Comparison of ENCODE assay signal across 10 mouse cellular contexts in the genomic region with DNA sequence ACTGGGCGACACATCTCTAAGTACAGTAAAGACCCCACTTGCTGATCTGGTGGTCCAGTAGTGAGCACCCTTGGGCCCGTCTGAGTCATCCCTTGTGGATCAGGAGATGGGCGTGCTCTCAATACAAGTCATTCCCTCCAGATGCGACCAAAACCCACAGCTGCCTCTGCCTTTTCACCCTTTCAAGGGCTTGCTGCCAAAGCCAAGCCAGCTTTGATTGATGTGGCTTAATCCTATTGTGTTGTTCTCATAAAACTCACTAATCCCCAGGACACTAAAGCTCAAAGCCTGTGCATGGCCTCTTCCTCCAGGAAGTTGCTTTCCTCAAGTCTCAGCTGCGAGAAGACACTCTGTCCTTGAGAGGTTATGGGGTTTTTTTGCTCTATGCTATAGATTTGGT.
DNase-seq lines count a peak whose midpoint lies in the region.
"Had no signal": no experiment of that assay in that cellular context is flagged by ENCODE, and none has a peak within 500 bp of the region (broad histone marks: within the 10 kb centered on the region; RNA-seq: fewer than 3 reads in every experiment).

No protein-coding gene starts in this region.

- DNase-seq in kidney, postnatal 10 days, result peak; percentile 36
- DNase-seq in kidney, postnatal 14 days, result no peak
- DNase-seq in 3T3-L1 (ENCODE audit: low read depth, low spot score) (peak; percentile 96), MN1 (ENCODE audit: low spot score) (peak; percentile 13)
- DNase-seq in embryo, embryonic 11 days, result peak; percentile 50
- DNase-seq in cerebellum, adult 11 months, result no peak
- DNase-seq in spleen, postnatal 10 days (ENCODE audit: low spot score in 2 of 2), result no peak
- DNase-seq: cerebellum, adult 9-11 months; heart, adult 2 months; kidney, adult 11 months had no signal

Comparison
In these comparisons a context has a peak if more than half of its experiments do, and no peak if none do; other contexts are left out.
1. DNase-seq: peak in kidney, postnatal 10 days (single experiment), 3T3-L1 (single experiment), MN1 (single experiment) and embryo, embryonic 11 days (single experiment); none in kidney, postnatal 14 days (single experiment), cerebellum, adult 11 months (single experiment) and spleen, postnatal 10 days (0 of 2).